21 mouse cellular contexts compared by ENCODE assay signal in genomic region chr10:75337231-75337630, GRCm38 (mm10). TPM values are rescaled to one million over a fixed set of nuclear protein-coding genes. Genes with fewer than 3 reads are reported as not detected.
A peak's percentile ranks its signal among the peaks of the same experiment; 100 is the strongest.
DNase-seq lines count a peak whose midpoint lies in the region; ATAC-seq and TF ChIP-seq lines count a peak whose summit lies in the region.
"Had no signal": no experiment of that assay in that cellular context is flagged by ENCODE, and none has a peak within 500 bp of the region (broad histone marks: within the 10 kb centered on the region; RNA-seq: fewer than 3 reads in every experiment).

No protein-coding gene starts in this region.

- TF ChIP-seq CTCF in forebrain, postnatal 0 days (IDR thresholded peaks at IDR 0.05; ENCODE audit: low read depth), result no peak
- TF ChIP-seq CTCF in kidney, adult 2 months (conservative IDR thresholded peaks at IDR 0.05; ENCODE audit: insufficient read depth, insufficient read length, low read depth, low read length), result no peak
- TF ChIP-seq CTCF in Patski (IDR thresholded peaks at IDR 0.05), result no peak

- no peak overlapping the region for H3K4me3 ChIP-seq in forebrain, embryonic 11.5 days (ENCODE audit: low read depth, low read length)
- no peak overlapping the region for H3K4me3 ChIP-seq in forebrain, postnatal 0 days (ENCODE audit: low read depth, low read length)
- no peak overlapping the region for H3K4me3 ChIP-seq in kidney, adult 2 months (ENCODE audit: insufficient read depth, low read depth, low read length)
- no peak overlapping the region for H3K4me3 ChIP-seq in kidney, embryonic 14.5 days (ENCODE audit: low read length)
- H3K4me3 ChIP-seq in forebrain, embryonic 12.5 days (replicated peaks), result no peak overlapping the region
- H3K4me3 ChIP-seq: forebrain, embryonic 10.5 days; forebrain, embryonic 15.5 days; gastrocnemius, adult 2 months; hindbrain, embryonic 12.5 days; hindbrain, embryonic 15.5 days had no signal

- no peaks in the 10 kb centered on the region for H3K9me3 ChIP-seq in forebrain, embryonic 11.5 days (ENCODE audit: control insufficient read depth, low read length)
- no peaks in the 10 kb centered on the region for H3K9me3 ChIP-seq in forebrain, postnatal 0 days (ENCODE audit: low read length)
- no peaks in the 10 kb centered on the region for H3K9me3 ChIP-seq in kidney, embryonic 14.5 days (ENCODE audit: control insufficient read depth, low read length)
- no peaks in the 10 kb centered on the region for H3K9me3 ChIP-seq in forebrain, embryonic 12.5 days
- H3K9me3 ChIP-seq: forebrain, embryonic 10.5 days; forebrain, embryonic 15.5 days; hindbrain, embryonic 12.5 days; hindbrain, embryonic 15.5 days had no signal

- H3K4me2 ChIP-seq in forebrain, embryonic 11.5 days (ENCODE audit: low read depth, low read length, severe bottlenecking), result no peak overlapping the region
- H3K4me2 ChIP-seq in forebrain, postnatal 0 days (ENCODE audit: low read depth), result no peak overlapping the region
- no peak overlapping the region for H3K4me2 ChIP-seq in kidney, embryonic 14.5 days (replicated peaks; ENCODE audit: low read depth, low read length)
- H3K4me2 ChIP-seq in forebrain, embryonic 12.5 days, result no peak overlapping the region
- H3K4me2 ChIP-seq: forebrain, embryonic 15.5 days; heart, embryonic 11.5 days; hindbrain, embryonic 12.5 days; hindbrain, embryonic 15.5 days had no signal

- no peak for TF ChIP-seq POLR2A in kidney, adult 2 months (IDR thresholded peaks at IDR 0.05; ENCODE audit: low read depth, low read length)

- no peaks in the 10 kb centered on the region for H3K36me3 ChIP-seq in forebrain, embryonic 11.5 days (ENCODE audit: control insufficient read depth, insufficient read depth, low read length)
- no peaks in the 10 kb centered on the region for H3K36me3 ChIP-seq in forebrain, postnatal 0 days (ENCODE audit: insufficient read depth)
- H3K36me3 ChIP-seq in kidney, adult 2 months (ENCODE audit: control insufficient read depth, insufficient read depth, low read length), result no peaks in the 10 kb centered on the region
- H3K36me3 ChIP-seq in kidney, embryonic 14.5 days (ENCODE audit: control insufficient read depth, insufficient read depth, low read length), result no peaks in the 10 kb centered on the region
- no peaks in the 10 kb centered on the region for H3K36me3 ChIP-seq in forebrain, embryonic 12.5 days (replicated peaks)
- H3K36me3 ChIP-seq: forebrain, embryonic 10.5 days; forebrain, embryonic 15.5 days; hindbrain, embryonic 12.5 days; hindbrain, embryonic 15.5 days had no signal

- 85% methylated on average over 10 of the region's 10 CpGs for WGBS in forebrain, embryonic 11.5 days
- 91% methylated on average over 10 of the region's 10 CpGs for WGBS in forebrain, postnatal 0 days
- 39% methylated on average over 10 of the region's 10 CpGs for WGBS in kidney, adult 2 months
- 63% methylated on average over 10 of the region's 10 CpGs for WGBS in kidney, embryonic 14.5 days
- WGBS in forebrain, embryonic 12.5 days, result 88% methylated on average over 10 of the region's 10 CpGs

- peak; percentile 4 for DNase-seq in forebrain, embryonic 11.5 days (ENCODE audit: low spot score)
- DNase-seq in forebrain, postnatal 0 days, result no peak
- DNase-seq in kidney, adult 2 months, result peak; percentile 81
- DNase-seq in Patski (ENCODE audit: low read depth, low spot score), result peak; percentile 44
- peak; percentile 55 to 64 for DNase-seq in kidney, postnatal 25 days
- no peak for DNase-seq in spleen, postnatal 10 days (ENCODE audit: low spot score in 2 of 2)
- DNase-seq: adrenal gland, postnatal 10 days; adrenal gland, postnatal 36 days; cerebellum, adult 18-20 months; cerebellum, adult 9-10 months; cerebellum, postnatal 14 days; gastrocnemius, adult 2 months; gastrocnemius, postnatal 14 days; heart, adult 11 months had no signal

- POLR2A ChIA-PET in Patski (lab: Charles Lee), result no interaction called here

- no peak overlapping the region for H3K9ac ChIP-seq in forebrain, embryonic 11.5 days (ENCODE audit: low read length)
- no peak overlapping the region for H3K9ac ChIP-seq in forebrain, postnatal 0 days
- H3K9ac ChIP-seq in kidney, embryonic 14.5 days (ENCODE audit: low read depth, low read length), result no peak overlapping the region
- no peak overlapping the region for H3K9ac ChIP-seq in forebrain, embryonic 12.5 days
- H3K9ac ChIP-seq: forebrain, embryonic 15.5 days; hindbrain, embryonic 12.5 days; hindbrain, embryonic 15.5 days had no signal

- no peak for ATAC-seq in forebrain, embryonic 11.5 days (replicated peaks; ENCODE audit: low FRiP score)
- ATAC-seq in forebrain, postnatal 0 days, result no peak
- ATAC-seq in kidney, embryonic 14.5 days (ENCODE audit: low FRiP score, low TSS enrichment), result no peak
- ATAC-seq in Patski, result peak; percentile 55
- no peak for ATAC-seq in forebrain, embryonic 12.5 days (ENCODE audit: low FRiP score)
- ATAC-seq: forebrain, embryonic 15.5 days had no signal

- H3K27ac ChIP-seq in forebrain, embryonic 11.5 days (ENCODE audit: low read depth, low read length), result no peak overlapping the region
- H3K27ac ChIP-seq in forebrain, postnatal 0 days (ENCODE audit: low read depth, low read length), result no peak overlapping the region
- H3K27ac ChIP-seq in kidney, adult 2 months (ENCODE audit: insufficient read depth, low read depth, low read length), result no peak overlapping the region
- H3K27ac ChIP-seq in kidney, embryonic 14.5 days (ENCODE audit: low read depth, low read length), result no peak overlapping the region
- no peak overlapping the region for H3K27ac ChIP-seq in forebrain, embryonic 12.5 days
- H3K27ac ChIP-seq: forebrain, embryonic 10.5 days; forebrain, embryonic 15.5 days; gastrocnemius, adult 2 months; hindbrain, embryonic 12.5 days; hindbrain, embryonic 15.5 days had no signal

- no peaks in the 10 kb centered on the region for H3K4me1 ChIP-seq in forebrain, embryonic 11.5 days (replicated peaks; ENCODE audit: control insufficient read depth, insufficient read depth, low read length)
- H3K4me1 ChIP-seq in forebrain, postnatal 0 days (ENCODE audit: insufficient read depth), result no peaks in the 10 kb centered on the region
- peaks cover 18% of the 10 kb centered on the region for H3K4me1 ChIP-seq in kidney, adult 2 months (ENCODE audit: control insufficient read depth, insufficient read depth, low read length)
- no peaks in the 10 kb centered on the region for H3K4me1 ChIP-seq in kidney, embryonic 14.5 days (ENCODE audit: control insufficient read depth, insufficient read depth, low read length)
- H3K4me1 ChIP-seq in forebrain, embryonic 12.5 days, result no peaks in the 10 kb centered on the region
- H3K4me1 ChIP-seq: forebrain, embryonic 15.5 days; hindbrain, embryonic 12.5 days; hindbrain, embryonic 15.5 days had no signal

- no peaks in the 10 kb centered on the region for H3K27me3 ChIP-seq in forebrain, embryonic 11.5 days (ENCODE audit: control insufficient read depth, insufficient read depth, low read length)
- no peaks in the 10 kb centered on the region for H3K27me3 ChIP-seq in forebrain, postnatal 0 days (ENCODE audit: insufficient read depth, low read length)
- no peaks in the 10 kb centered on the region for H3K27me3 ChIP-seq in kidney, adult 2 months (replicated peaks; ENCODE audit: control insufficient read depth, insufficient read depth, low read length)
- H3K27me3 ChIP-seq in kidney, embryonic 14.5 days (ENCODE audit: control insufficient read depth, insufficient read depth, low read length), result no peaks in the 10 kb centered on the region
- no peaks in the 10 kb centered on the region for H3K27me3 ChIP-seq in Patski
- H3K27me3 ChIP-seq in forebrain, embryonic 12.5 days, result no peaks in the 10 kb centered on the region
- H3K27me3 ChIP-seq: forebrain, embryonic 15.5 days; hindbrain, embryonic 12.5 days; hindbrain, embryonic 15.5 days had no signal

- in situ Hi-C loops in Patski (cut with MboI; ENCODE audit: low pct_unique_long_range_greater_than_20kb), result loop anchor here (5.0 kb wide), 1 partner anchor 40 kb away; no protein-coding TSS in a partner anchor

- CTCF ChIA-PET in Patski (lab: Charles Lee), result no interaction called here

RNA-seq across cellular contexts. Expression of gene Adora2a, which starts 20.6 kb away (rescaled TPM):
- polyA plus RNA-seq in forebrain, embryonic 11.5 days (2014; fragmentation: Nextera tagmentation; extraction: Ambion mirVana), result 2.5 and 4.2 TPM in 2 replicates
- 19.5 and 22.5 TPM in 2 replicates for total RNA-seq in forebrain, postnatal 0 days (2014; rRNA removed)
- 9.4 TPM in 2 replicates for polyA plus RNA-seq in forebrain, postnatal 0 days (2015; fragmentation: Nextera tagmentation; extraction: Ambion mirVana)
- polyA plus RNA-seq in kidney, adult 2 months (2012; rRNA removed), result 11.4 and 13.3 TPM in 2 replicates
- polyA plus RNA-seq in kidney, embryonic 14.5 days (2014; fragmentation: Nextera tagmentation; extraction: Ambion mirVana), result 5.3 and 7.1 TPM in 2 replicates
- 0.83 TPM for polyA plus RNA-seq in Patski (2021)
- polyA plus RNA-seq in forebrain, embryonic 12.5 days (2016; fragmentation: Nextera tagmentation; extraction: Ambion mirVana), result 3.2 and 3.6 TPM in 2 replicates

Comparison
In these comparisons a context has a peak if more than half of its experiments do, and no peak if none do; other contexts are left out.
1. DNase-seq: peak in forebrain, embryonic 11.5 days (single experiment), kidney, adult 2 months (single experiment), Patski (single experiment) and kidney, postnatal 25 days (2 of 2); none in forebrain, postnatal 0 days (single experiment) and spleen, postnatal 10 days (0 of 2).